Mouse (Mus musculus): ENCODE measurements around the gene Art5.
"Not testable (repeated sequence)": the region's sequence is repeated elsewhere in the genome, so short reads cannot be mapped to it uniquely, and the experiment has no call there.

Art5 gene

DNA sequence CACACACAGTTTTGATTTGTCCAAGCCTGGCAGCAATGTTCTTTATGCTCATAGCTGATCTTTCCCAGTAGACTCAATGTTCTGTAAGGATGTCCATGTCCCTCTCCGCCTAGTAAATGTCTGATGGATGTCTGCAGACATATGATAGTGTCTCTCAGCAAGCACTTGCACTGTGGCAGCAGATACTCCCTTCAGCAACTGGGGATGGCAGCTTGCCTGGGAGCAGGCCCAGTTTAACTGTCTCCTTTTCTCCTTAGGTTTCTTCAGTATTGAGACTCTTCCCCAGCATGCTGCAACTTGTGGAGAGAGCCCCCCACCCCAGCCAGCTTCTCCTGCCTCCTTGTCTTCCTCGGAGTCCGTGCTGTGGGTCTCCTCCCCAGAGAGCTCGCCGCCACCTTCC is 27.5 kb downstream of the Art5 start:
- no peak for DNase-seq (ENCODE audit: low spot score in 2 of 2)

- DNase-seq (ENCODE audit: low spot score in 2 of 2) = no peak
Measured at GRCm38 (mm10) chr7:102080311-102080710, 29.0 kb downstream of the Art5 start.

DNA sequence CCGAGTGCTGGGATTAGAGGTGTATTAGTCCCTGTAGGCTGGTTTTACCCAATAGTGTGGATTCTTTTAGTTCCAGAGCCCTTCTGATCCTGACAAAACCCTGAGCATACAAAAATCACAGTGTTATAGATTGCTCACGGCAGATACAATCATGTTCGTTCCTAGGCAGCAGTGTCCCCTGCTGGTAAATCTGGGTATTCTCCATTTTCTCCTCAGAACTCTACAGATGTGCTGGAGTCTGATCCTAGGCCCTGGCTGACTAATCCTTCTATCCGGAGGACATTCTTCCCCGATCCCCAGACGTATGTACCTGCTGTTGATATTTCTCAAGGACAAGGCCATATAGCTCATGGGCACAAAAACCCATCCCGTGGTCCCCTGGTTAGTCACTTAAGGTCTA is 30.8 kb downstream of the Art5 start:
- DNase-seq (ENCODE audit: low spot score in 2 of 2) = peak in 1 of 2 experiments; percentile 16

GRCm38 (mm10) chr7:102076714-102077296 is 32.5 kb downstream of the Art5 start:
- DNase-seq (ENCODE audit: low spot score in 2 of 2) = peak; percentile 25 to 36

DNA sequence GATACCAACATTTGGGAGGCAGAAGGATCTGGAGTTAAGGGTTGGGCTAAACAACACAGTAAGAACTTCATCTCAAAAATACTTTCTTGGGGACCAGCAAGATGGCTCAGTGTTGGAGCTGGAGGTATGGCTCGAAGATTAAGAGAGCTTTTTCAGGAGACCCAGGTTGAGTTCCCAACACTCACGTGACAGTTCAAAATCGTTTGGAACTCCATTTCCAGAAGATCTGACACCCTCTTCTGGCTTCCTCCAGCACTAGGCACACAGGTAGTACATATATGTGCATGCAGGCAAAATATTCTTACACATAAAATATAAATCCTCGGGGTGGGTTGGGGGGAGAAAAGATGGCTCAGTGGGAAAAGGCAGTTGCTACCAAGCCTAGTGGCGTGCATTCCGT is 42.9 kb downstream of the Art5 start:
- no peak for DNase-seq (ENCODE audit: low spot score in 2 of 2)

DNA sequence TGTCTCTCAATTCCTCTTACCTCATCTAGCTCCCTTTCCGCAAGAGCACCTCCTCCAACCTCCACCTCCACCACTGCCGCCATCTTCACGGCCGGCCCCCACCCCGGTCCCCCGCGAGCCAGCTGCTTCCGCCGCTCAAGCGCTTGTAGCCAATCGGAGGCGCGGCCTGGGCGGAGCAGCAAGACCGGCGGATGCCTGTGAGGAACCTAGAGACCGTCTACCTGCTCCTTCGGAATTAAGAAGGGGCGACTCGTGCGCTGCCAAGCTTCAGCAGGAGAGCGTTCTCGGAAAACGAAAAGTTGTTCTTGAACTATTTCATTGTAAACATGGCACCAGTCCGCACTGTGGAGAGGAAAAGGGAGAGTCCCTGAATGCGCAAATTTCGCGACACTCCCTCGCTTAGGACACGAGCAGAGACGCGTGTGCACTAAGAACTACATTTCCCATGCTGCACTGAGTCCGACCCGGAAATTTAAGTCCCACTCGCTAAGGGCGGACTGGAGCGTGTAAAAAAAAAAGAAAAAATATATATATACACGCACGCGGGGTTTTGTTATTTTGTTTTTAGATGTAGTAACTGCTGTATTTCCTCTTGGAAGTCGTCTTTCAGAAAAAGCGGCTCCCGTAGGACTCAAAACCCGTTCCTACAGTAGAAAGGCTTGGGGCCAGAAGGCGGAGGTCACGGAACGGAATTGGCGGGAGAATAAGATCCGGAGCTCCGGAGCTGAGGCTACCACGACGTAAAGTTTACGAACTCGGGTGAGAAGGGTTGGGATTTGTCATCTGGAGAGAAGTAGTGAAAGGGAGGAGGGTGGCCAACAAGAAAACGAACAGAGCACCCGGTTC is 44.0 kb downstream of the Art5 start, which contains the start of the genes Rnf121, Xndc1 and Xntrpc:
Rnf121 (minus strand) TSS at position 424 of the 846 bp plus-strand sequence.
Xndc1 (plus strand) TSS at position 466 of the 846 bp plus-strand sequence.
Xntrpc (plus strand) TSS at position 668 of the 846 bp plus-strand sequence.
- peak; percentile 83 to 88 for DNase-seq (ENCODE audit: low spot score in 2 of 2)

GRCm38 (mm10) chr7:102064655-102065045 is 44.6 kb downstream of the Art5 start:
- no peak for DNase-seq (ENCODE audit: low spot score in 2 of 2)

- DNase-seq (ENCODE audit: low spot score in 2 of 2) = no peak
Measured at GRCm38 (mm10) chr7:102063891-102064290, 45.4 kb downstream of the Art5 start.

GRCm38 (mm10) chr7:102062203-102062602 is 47.1 kb downstream of the Art5 start:
- no peak for DNase-seq (ENCODE audit: low spot score in 2 of 2)

- DNase-seq (ENCODE audit: low spot score in 2 of 2) = no peak
Measured at GRCm38 (mm10) chr7:102061353-102061752, 47.9 kb downstream of the Art5 start.

DNA sequence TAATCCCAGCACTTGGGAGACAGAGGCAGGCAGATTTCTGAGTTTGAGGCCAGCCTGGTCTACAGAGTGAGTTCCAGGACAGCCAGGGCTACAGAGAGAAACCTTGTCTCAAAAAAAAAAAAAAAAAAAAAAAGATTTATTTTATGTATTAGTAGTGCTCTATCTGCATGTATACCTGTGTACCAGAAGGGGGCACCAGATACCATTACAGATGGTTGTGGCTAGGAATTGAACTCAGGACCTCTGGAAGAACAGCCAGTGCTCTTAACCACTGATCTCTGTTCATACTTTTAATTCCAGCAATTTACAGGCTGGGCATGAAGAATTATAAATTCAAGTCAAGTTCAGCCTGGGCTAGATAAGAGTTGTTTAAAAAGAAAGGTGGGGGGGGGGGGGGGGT is 60.8 kb downstream of the Art5 start:
- DNase-seq (ENCODE audit: low spot score in 2 of 2) = not testable (repeated sequence)

Data from natural killer cell, adult 2 months (primary cell).